Mouse (Mus musculus) left cerebral cortex, adult 18-20 months (tissue): ENCODE results near the gene S100a6. TPM values are rescaled to one million over a fixed set of nuclear protein-coding genes. Genes with fewer than 3 reads are reported as not detected.

Experiments used
- DNase-seq, 2 experiments: peaks; one replicate each; pipeline ENCODE4 v3.0.0; 2021 to 2022; ENCODE audit warnings: low spot score in 2 of 2, mixed read lengths in 1 of 2
- long read RNA-seq, 2 experiments: library from polyadenylated mRNA; stranded (forward); transcript quantifications; one replicate each; pipeline ENCODE4 v2.0.0; 2021
- total RNA-seq, 2 experiments: library from RNA; stranded (reverse); gene quantifications; 2 replicates each; pipeline ENCODE4 v1.2.3; 2021

Gene S100a6
- total RNA-seq = 10 to 100 TPM; 30.8 to 37.4 TPM
- long read RNA-seq, experiment 1, transcript S100a6-201 (3 exons, 731 nt) = major isoform, 9 of 9 reads
- long read RNA-seq, experiment 1, partial matches to known transcripts = 0 of 9 reads
- long read RNA-seq, experiment 1, other reads (novel, unspliced or antisense) = 0 of 9 reads
- long read RNA-seq, experiment 2, transcript S100a6-201 (3 exons, 731 nt) = major isoform, 7 of 8 reads
- long read RNA-seq, experiment 2, partial matches to known transcripts = 0 of 8 reads
- long read RNA-seq, experiment 2, other reads (novel, unspliced or antisense) = 1 of 8 reads

GRCm38 (mm10) chr3:90612728-90613291, at the start of gene S100a6:
S100a6 (plus strand) TSS chr3:90612882.
- DNase-seq = peak; percentile 45 to 50

- no peak for DNase-seq
These were observed 38.0 kb upstream of the S100a6 start for GRCm38 (mm10) chr3:90574691-90575090.

- no peak for DNase-seq
These were observed 37.4 kb upstream of the S100a6 start for GRCm38 (mm10) chr3:90575320-90575719.

GRCm38 (mm10) chr3:90576351-90577001, 36.2 kb upstream of the S100a6 start:
- DNase-seq = no peak

GRCm38 (mm10) chr3:90579433-90579832, 33.2 kb upstream of the S100a6 start:
- no peak for DNase-seq

GRCm38 (mm10) chr3:90581141-90581540, 31.5 kb upstream of the S100a6 start:
- DNase-seq = no peak

GRCm38 (mm10) chr3:90582156-90582555, 30.5 kb upstream of the S100a6 start:
- DNase-seq = no peak

- DNase-seq = no peak
These were observed 30.1 kb upstream of the S100a6 start for GRCm38 (mm10) chr3:90582556-90582955.

- DNase-seq = no peak
These were observed 28.8 kb upstream of the S100a6 start for GRCm38 (mm10) chr3:90583893-90584292.

GRCm38 (mm10) chr3:90585595-90585994, 27.1 kb upstream of the S100a6 start:
- peak; percentile 77 to 79 for DNase-seq

- DNase-seq = no peak
These were observed 26.6 kb upstream of the S100a6 start for GRCm38 (mm10) chr3:90586016-90586643.

GRCm38 (mm10) chr3:90586906-90587305, 25.8 kb upstream of the S100a6 start:
- peak in 1 of 2 experiments; percentile 44 for DNase-seq

- peak; percentile 45 to 64 for DNase-seq
These were observed 25.2 kb upstream of the S100a6 start for GRCm38 (mm10) chr3:90587361-90588101.

- no peak for DNase-seq
These were observed 23.3 kb upstream of the S100a6 start for GRCm38 (mm10) chr3:90589390-90589789.

- no peak for DNase-seq
These were observed 22.7 kb upstream of the S100a6 start, which contains the start of gene S100a2 for GRCm38 (mm10) chr3:90589947-90590346. S100a2 (plus strand) TSS chr3:90590247.

- DNase-seq = no peak
These were observed 18.2 kb upstream of the S100a6 start for GRCm38 (mm10) chr3:90594466-90594865.

GRCm38 (mm10) chr3:90595556-90595955, 17.1 kb upstream of the S100a6 start:
- no peak for DNase-seq

GRCm38 (mm10) chr3:90596810-90597209, 15.9 kb upstream of the S100a6 start:
- no peak for DNase-seq

- DNase-seq = no peak
These were observed 14.9 kb upstream of the S100a6 start for GRCm38 (mm10) chr3:90597736-90598135.

GRCm38 (mm10) chr3:90598212-90598611, 14.5 kb upstream of the S100a6 start:
- no peak for DNase-seq

- no peak for DNase-seq
These were observed 13.3 kb upstream of the S100a6 start for GRCm38 (mm10) chr3:90599401-90599800.
